Mouse (Mus musculus): Measurements from ENCODE around the gene Dffb. TPM values are rescaled to one million over a fixed set of nuclear protein-coding genes. Genes with fewer than 3 reads are reported as not detected.

Dffb gene
- polyA plus RNA-seq, 1 experiment from 2014 or later, result 7.3 TPM

Other genes starting within 250 kb of the Dffb start
- gene A430005L14Rik, start 17.9 kb downstream of the Dffb start, polyA plus RNA-seq (2014; fragmentation: Nextera tagmentation; extraction: Ambion mirVana), result 68.8 and 70.8 TPM in 2 replicates
- 14.2 and 15.2 TPM in 2 replicates for gene Cep104, start 68 bp upstream of the Dffb start, polyA plus RNA-seq (2014; fragmentation: Nextera tagmentation; extraction: Ambion mirVana)
- gene Lrrc47, start 36.6 kb upstream of the Dffb start, polyA plus RNA-seq (2014; fragmentation: Nextera tagmentation; extraction: Ambion mirVana), result 11.6 and 11.9 TPM in 2 replicates
- gene Smim1, start 51.1 kb upstream of the Dffb start, polyA plus RNA-seq (2014; fragmentation: Nextera tagmentation; extraction: Ambion mirVana), result 34.3 TPM in 2 replicates
- 0.09 TPM in 1 of 2 replicates, not detected in the other for gene Ccdc27, start 67.6 kb upstream of the Dffb start, polyA plus RNA-seq (2014; fragmentation: Nextera tagmentation; extraction: Ambion mirVana)
- gene Trp73, start 165.1 kb upstream of the Dffb start, polyA plus RNA-seq (2014; fragmentation: Nextera tagmentation; extraction: Ambion mirVana), result 3.5 and 3.8 TPM in 2 replicates
- 36.8 and 43.2 TPM in 2 replicates for gene Wrap73, start 167.2 kb upstream of the Dffb start, polyA plus RNA-seq (2014; fragmentation: Nextera tagmentation; extraction: Ambion mirVana)
- gene Tprgl, start 185.5 kb upstream of the Dffb start, polyA plus RNA-seq (2014; fragmentation: Nextera tagmentation; extraction: Ambion mirVana), result 148 and 155 TPM in 2 replicates
- 91.2 and 97.2 TPM in 2 replicates for gene Megf6, start 195.6 kb upstream of the Dffb start, polyA plus RNA-seq (2014; fragmentation: Nextera tagmentation; extraction: Ambion mirVana)

Data from embryonic facial prominence, embryonic 14.5 days (tissue).